Mouse (Mus musculus): ENCODE measurements around the gene St6galnac6.

The St6galnac6 gene

DNA sequence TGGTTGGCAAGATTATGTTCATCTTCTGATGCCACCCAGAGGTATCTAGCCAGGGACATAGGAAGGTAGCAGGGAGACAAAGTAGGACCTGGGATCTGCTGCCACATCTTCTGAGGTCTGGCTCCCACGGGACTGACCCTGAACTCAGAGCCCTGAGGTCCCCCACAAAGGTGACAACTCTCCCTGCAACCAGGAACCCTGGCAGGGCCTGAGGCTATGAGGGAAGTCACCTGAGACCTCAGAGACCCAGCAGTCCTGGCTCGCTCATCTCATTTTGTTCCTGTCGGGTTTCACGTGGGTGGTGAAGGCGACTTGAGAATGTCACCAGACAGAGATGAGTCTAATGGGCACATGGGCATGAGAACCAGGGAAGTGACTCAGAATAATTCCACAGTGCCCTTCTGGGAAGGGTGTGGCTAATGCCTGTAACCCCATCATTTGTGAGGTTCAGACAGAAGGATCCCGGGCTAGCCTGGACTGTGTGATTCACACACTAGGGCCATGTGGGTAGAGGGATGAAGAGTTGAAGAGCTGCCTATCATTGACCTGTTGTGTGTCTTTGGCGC is 14.3 kb upstream of the St6galnac6 start:
- no peak for DNase-seq (ENCODE audit: low spot score)

DNA sequence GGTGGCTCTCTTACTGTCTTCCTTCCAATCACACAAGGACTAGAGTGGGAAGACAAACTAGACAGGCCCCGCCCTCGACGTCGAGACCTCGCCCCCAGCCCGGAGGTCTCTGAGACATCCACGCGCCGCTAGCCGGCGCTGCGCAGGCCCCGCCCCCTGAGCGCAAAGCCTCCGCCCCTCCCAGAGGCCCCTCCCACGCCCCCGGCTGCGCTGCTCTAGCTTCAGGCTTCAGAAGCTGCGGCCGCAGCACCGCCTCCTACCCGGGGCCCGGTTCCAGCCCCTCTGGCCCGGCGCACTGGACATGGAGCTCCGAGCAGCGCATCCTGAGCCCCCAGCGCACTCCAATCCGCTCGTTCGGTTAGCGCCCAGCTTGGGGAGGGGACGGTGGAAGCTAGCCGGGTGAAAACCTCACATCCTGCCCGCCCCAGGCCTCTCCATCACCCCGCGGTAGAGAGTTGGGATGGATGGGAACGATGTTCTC is 12.6 kb upstream of the St6galnac6 start, which contains the start of gene St6galnac4:
Gene St6galnac4, plus strand, starts transcription at position 225 of the 481 bp plus-strand sequence.
- peak; percentile 90 for DNase-seq (ENCODE audit: low spot score)

DNA sequence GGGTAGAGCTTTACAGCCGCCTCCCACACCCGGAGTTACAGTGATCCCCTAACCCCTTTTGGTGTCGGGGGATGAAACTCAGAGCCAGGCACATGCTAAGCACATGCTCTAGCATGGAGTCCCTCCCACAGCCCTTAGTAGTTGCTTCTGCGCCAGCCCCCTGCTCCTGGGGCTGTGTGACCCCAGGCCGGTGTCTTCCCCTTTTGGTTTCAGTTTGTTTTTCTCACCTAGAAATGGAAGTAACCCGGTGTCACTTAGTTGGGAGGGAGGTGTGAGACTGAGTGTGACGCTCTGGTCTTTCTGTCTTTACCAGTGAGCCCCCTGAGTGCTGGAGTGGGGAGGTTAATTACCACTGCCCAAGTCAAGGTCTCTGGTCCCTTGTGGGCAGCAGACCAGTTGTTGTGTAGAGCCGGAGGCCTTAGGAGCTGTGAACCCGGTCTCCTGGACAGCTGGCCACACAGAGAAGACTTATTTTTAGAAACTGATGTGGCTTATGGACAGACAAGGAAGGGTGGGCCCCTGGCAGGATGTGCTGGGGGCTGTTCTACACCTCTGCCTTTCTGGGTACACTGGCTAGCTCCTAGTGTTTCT is 11.7 kb upstream of the St6galnac6 start:
- no peak for DNase-seq (ENCODE audit: low spot score)

DNA sequence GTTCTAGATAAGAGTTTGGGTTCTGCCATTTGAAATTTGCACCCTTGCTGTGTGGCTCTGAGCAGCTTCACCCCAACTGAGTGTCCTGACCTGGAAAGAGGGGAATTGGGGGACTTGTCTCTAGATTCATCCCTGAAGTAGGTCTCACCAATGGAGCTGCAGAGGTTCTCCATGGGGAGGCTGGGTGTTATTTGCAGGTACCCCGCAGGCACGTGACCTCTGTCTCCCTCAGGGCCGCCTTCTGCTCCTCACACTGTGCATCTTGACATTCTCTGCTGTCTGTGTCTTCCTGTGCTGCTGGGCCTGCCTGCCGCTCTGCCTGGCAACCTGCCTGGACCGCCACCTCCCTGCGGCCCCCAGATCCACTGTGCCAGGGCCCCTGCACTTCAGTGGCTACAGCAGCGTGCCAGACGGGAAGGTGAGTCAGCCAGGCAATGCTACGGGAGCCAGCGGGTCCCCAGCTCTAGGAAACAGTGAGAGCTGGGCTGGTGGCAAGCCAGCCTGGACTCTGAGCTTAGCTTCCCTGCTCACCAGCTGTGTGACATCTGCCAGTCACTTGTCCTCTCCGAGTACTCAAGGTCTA is 10.2 kb upstream of the St6galnac6 start:
- no peak for DNase-seq (ENCODE audit: low spot score)

DNA sequence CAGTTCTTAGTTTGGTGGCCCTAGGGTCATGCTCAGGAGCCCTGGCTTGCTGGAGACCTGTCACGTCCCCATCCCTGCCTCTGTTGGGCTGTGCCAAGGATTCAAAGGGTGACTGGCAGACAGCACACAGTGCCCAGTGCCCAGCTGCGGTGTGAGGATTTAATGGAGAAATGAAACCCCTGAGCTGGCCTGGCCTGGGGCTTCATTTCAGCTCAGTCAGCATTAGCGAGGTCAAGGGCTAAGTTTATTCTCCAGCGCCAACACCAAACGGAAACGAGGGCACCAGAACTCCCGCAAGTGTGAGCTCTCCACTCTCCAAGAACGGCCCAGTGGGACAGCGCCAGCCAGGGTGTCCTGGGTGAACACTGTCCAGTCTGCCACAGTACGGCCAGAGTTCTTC is 9.3 kb upstream of the St6galnac6 start:
- DNase-seq (ENCODE audit: low spot score) = no peak

DNA sequence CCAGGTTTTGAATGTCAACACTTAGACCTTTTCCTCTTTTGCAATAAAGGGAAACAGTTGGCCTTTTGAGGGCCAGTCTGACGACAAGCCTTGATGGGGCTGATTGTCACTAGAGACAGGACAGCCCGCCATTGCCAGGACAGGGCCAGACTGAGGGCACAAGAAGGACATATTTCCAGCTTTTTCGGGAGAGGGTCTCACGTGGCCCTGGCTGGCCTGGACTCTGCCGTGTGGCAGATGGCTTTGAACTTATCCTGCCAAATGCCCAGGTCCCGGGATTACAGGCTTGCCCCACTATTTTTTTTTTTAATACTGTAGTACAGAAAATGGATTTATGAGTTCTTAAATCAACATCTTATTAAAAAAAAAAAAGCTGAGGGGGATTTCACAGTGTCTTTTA is 8.3 kb upstream of the St6galnac6 start:
- DNase-seq (ENCODE audit: low spot score) = no peak

DNA sequence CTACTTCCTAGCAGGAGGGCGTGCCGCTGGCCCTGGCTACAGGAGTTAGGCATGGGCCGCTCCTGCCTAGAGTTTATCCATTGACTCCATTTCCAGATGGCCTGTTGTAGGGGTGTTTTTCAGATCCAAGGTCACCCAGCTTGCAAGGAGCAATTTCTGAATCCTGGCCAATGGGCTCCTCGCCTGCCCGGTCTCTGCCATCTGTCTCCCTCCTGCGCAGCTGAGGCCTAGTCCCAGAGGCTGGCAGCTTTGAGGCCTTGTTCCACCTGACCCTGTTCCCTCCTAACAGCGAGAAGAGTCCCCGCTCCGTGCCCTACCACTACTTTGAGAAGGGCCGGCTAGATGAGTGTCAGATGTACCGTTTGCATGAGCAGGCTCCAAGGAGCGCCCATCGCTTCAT is 2.8 kb upstream of the St6galnac6 start:
- no peak for DNase-seq (ENCODE audit: low spot score)

DNA sequence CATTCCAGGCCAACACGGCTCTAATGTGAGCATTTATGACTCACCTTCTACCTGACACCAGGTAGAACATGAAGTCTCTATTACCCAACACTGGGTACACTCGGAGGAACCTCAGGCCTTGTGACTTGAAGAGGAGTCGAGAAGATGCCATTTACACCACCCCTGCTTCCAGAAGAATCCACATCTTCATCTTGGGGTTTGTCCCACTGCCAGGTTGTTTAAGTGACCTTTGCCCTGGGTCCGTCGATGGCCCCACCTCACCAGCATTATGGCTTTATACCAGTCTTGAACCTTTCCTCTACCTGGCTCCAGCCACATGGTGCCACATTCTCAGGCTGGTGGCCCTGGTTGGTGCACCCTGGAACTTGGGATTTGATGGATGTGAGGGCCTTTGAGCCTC is 2.3 kb upstream of the St6galnac6 start:
- no peak for DNase-seq (ENCODE audit: low spot score)

DNA sequence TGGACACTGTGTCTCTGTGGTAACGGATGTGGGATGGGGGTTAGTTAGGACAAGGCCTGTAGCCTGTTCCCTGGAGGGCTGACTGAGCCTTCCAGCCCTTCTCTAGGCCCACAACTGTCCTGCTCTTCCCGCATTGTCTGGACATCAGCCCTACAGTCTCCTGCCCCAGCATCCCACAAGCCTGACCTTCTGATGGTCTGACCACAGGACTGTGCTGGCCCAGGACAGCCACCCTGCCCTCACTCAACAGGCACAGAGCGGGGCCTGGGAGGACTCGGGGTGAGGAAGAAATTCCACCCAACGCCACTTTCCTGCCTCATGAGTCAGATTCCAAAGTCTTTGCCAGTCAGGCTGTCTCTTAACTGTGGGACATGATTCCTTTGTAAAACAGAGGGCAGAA is 1.8 kb upstream of the St6galnac6 start:
- no peak for DNase-seq (ENCODE audit: low spot score)

DNA sequence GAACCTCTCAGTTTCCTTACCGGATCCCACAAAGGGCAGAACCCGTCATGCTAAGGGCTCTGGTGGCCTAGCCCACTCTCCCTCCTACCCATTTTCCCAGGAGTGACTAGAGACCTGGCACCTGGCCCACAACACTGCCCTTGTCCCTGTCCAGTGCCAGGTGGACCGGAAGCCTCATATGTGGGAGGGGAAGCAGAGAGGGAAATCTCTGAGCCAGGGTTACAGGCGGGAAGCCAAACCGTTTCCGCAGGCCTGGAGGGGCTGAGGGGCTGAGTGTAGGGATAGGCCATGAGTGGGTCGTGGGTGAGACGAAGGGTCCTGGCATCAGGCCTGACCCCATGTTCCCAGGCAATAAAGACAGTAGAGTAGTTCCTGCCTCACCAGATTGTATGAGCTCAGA is 1.0 kb upstream of the St6galnac6 start:
- DNase-seq (ENCODE audit: low spot score) = no peak

DNA sequence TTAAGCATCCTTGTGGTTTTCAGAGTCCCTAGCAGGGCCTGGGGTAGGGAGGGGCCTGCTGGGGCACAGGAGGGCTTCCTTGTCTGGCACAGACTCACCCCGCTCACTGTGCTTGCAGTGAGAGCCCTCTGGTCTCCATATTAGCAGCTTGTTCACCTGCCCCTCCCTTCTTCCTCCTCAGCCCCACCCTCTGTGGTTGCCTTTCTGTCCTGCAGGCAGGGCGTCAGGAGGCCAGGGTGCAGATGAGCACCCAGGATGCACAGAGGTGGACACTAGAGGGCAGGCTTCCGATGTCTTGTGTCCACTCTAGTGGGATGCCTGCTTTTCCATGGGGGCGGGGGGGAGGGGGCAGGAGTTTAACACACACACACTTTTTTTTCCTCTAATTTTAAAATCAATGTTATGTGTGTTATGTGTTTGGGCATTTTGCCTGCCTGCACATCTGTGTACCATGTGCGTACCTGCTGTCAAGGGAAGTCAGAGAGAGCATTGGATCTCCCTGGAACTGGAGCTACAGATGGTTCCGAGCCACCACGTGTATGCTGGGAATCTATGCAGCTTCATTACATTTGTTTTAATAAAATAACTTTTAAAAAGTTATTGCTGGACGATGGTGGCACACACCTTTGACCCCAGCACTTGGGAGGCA is 2.0 kb downstream of the St6galnac6 start:
- DNase-seq (ENCODE audit: low spot score) = no peak

DNA sequence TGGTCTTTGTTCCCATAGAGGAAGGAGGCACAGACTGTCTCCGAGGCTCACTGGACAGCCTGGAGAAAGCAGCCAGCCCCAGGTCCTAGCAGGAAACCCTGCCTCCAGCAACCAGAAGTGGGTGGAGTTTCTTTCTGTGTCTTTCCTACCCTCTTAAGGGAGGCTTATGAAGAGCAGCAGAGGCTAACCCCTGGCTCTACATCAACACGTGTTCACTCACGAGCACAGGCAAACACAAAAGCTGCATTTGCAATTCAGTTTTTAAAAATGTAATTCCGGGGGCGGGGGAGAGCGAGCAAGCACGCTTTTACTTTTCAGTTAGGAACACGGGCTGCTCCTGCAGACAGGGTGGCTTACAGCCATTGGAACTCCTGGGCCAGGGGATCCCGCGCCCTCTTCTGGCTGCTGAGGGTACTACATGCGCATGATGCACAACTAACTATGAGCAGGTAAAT is 3.1 kb downstream of the St6galnac6 start:
- DNase-seq (ENCODE audit: low spot score) = peak; percentile 90

DNA sequence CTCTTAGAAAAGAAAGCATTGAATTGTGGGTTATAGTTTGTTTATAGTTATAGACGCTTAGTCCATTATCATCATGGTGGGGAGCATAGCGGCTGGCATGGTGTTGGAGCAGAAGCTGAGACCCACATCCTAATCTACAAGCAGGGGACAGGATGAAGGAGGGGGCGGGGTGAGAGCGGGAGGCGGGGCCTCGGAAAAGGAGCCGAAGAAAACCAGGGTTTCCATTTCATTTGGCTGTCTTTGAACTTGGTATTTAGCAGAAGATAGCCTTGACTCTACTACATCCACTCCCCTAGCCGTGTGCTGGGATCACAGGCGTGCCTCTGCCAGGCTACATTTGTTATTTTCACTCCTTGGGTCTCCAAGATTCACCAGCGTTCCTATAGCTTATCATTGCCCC is 5.1 kb downstream of the St6galnac6 start:
- no peak for DNase-seq (ENCODE audit: low spot score)

DNA sequence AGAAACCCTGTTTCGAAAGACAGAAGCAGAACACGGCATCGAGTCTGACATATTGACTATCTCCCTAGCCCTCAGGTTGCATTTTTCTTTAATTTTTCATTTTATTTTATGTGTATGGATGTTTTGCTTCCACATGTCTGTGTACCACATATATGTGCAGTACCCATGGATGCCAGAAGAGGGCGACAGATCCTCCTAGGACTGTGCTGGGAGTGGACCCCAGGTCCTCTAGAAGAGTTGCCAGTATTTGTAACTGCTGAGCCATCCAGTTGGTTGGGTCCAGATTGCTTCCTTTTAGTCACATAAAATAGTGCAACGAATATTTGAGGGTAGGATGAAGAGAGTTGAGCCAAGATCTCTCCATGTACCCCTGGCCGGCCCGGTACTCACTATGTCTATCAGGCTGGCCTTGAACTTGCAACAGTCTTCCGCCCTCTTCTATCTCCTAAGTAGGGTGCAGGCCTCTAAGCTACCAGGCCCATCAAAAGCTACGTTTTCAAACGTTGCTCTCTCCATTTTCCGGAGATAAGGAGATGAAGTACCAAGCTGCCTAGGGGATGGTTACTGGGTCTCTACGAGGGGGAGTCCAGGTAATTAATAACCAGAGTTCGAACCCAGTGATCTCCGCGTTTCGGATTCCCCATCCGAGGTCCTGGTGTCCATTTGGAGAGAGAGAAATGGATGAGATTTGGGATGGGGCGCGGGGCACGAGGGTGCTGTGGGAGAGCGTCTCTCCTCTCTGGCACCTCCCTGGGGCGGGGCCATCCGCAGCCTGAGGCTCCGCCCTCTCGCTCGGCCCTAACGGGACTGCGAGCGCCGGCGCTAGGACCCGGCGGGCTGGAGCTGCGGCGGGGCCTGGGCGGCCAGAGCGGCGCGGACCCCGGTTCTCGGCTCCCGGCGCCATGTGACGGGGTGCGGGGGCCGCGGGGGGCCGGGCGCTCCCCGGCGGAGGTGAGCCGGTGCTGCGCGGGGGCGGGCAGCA is 6.9 kb downstream of the St6galnac6 start:
- DNase-seq (ENCODE audit: low spot score) = peak; percentile 82

DNA sequence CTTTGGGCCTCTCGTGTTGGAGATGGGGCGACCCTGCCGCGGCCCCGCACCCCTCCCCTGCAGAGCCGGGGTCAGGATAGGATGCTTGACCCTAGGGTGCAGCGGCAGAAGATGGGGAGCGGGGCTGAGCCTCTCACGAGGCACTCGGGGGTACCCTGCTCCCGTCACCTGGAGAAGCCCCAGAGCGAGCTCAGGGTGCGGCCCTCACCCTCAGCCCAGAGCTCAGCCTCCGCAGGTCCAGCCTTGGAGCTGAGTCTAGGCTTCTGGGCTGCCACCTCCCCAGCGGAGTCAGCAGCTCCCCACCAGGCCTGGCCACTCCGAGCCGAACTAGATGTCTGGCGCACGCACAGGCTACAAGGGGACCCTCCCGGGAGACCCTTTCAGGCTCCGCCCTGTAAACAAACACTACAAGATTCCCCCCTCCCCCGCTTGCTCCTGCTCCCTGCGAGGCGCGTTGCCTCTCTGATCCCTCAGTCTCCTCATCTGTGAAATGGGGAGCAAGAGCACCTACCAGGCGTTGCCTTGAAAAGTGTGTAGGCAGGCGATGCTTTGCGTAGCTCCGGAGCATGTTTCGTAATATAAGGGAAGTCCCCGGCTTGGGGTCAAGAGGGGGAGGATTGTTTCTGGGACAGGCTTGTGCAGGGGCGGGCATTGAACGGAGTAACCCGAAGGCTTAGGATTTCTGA is 7.9 kb downstream of the St6galnac6 start:
- peak; percentile 54 for DNase-seq (ENCODE audit: low spot score)

DNA sequence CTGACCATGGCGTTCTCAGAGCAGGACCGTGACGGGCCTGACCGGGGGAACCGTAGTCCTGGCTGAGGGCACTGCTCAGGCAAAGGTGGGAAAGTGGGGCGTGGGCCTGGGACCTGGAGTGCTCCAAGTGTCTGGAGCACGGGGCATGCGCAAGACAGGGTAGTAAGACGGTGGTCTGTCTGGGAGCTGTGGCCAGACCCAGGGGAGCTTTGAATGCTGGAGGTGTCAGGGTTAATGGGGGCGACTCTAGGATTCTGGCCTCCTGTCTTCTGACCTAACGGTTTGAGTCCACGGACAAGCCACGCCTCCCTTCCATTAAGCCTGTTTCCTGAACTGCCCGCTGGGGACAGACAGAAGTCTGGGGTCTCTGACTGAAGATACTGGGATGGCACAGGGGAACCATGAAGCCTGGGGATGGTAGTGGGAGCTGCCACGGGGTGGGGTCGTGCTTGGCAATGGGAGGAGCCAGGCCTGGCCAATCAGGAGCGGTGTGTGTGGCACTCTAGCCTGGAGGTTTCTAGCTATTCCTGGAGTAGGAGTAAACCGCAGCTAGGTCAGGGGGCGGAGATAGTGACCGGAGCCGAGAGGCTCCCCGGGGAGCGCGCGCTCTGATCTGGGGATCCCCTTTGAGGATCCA is 8.8 kb downstream of the St6galnac6 start:
- DNase-seq (ENCODE audit: low spot score) = peak; percentile 54

DNA sequence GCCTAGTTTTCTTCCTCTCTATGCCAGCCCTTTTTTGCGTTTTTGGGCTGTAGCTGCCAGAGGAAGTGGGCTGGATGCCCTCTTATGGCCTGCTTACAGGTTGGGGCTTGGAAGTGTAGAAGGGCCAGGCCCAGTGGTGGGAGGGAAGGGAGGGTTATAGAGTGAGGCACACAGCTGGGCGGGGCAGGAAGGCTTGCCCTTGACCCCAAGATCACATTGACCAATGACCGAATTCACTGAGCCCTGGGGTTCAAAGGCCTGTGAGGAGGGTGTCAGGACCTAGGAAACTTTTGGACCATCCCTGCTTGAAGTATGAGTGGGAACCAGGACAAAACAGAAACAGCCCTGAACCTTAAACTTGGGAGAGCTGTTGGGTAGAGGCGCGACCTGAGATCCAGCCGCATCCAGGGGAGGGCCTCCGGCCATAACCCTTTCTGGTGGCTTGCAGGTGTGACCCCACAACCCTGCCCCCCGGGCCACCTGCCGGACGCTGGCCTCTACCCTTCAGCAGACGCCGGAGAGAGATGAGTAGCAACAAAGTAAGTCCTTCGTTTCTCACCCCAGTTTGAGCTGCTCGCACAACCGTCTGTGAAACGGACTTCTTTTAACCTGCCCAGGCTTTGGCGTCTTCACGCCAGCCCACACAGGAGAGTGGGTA is 9.4 kb downstream of the St6galnac6 start:
- DNase-seq (ENCODE audit: low spot score) = no peak

DNA sequence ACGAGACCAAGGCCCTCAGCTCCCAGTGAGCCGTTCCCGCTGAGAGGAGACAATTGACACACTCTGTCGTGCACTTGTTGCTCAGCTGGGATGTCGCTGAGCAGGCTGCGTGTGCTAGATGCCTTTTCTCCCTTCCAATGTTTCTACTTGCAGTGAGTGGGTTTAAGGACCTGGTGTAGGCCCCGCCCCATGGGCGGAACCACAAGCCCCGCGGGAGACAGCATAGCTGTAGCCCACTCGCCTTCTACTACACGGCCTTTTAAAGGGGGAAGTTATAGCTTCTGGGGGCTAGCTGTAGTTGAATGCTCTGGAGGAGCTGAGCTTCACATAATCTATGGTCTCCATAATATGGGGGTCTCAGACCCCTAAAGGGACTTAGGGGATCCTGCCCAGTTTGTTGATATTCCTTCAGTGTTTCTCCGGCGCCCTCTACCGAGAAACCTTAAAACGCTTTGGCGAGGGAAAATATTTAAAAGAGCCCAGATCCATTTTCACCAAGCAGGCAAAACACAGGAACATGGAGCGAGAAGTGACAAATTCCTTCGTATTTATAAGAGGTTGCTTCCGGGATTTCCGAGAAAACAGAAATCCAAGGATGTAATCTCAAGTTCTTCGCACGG is 11.2 kb downstream of the St6galnac6 start:
- DNase-seq (ENCODE audit: low spot score) = peak; percentile 58

DNA sequence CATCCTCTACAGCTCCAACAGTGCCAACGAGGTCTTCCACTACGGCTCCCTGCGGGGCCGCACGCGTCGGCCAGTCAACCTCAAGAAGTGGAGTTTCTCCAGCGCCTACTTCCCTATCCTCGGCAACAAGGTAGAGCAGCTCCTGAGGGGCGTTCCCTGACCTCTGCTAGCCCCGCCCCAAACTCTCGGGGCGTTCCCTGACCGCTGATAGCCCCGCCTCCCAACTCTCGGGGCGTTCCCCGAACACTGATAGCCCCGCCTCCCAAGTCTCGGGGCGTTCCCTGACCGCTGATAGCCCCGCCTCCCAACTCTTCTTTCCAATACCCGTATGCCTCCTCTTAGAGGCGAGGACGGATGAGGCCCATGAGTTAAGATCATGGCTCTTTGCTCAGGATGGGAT is 12.8 kb downstream of the St6galnac6 start:
- DNase-seq (ENCODE audit: low spot score) = no peak

DNA sequence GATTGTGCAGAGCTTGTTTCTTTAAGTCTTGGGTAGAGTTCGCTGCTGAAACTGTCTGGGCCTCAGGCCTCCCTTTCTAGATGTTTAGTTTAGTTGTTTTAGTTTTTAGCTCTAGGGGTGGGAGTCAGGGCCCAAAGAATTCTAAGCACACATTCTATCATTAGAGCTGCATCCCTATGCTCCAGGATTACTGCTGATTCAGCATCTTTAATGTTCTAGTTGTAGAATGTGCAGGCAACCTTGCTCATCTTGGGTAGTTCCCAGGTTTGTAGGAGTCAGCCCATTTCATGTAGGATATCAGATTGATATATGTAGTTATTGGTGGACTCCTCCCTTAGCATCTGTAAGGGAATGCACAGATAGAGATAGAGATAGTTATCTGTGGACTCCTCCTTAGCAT is 17.6 kb downstream of the St6galnac6 start:
- DNase-seq (ENCODE audit: low spot score) = no peak

Measured in layer of hippocampus, adult 11-12 months (tissue).